Mouse (Mus musculus): ENCODE results near the gene Arsg.

Gene Arsg

GRCm38 (mm10) chr11:109473171-109474085 lies at the start of gene Arsg, which contains the start of gene Slc16a6:
Gene Arsg, plus strand, starts transcription at chr11:109473374.
Gene Slc16a6, minus strand, starts transcription at chr11:109473598.
- peak; percentile 95 for DNase-seq (ENCODE audit: low read depth, low spot score)

GRCm38 (mm10) chr11:109425392-109426271 lies 47.5 kb upstream of the Arsg start, which contains the start of gene Amz2:
Gene Amz2, plus strand, starts transcription at chr11:109425946.
- DNase-seq (ENCODE audit: low read depth, low spot score): peak; percentile 100

GRCm38 (mm10) chr11:109426272-109426586 lies 46.9 kb upstream of the Arsg start:
- no peak for DNase-seq (ENCODE audit: low read depth, low spot score)

GRCm38 (mm10) chr11:109427353-109427752 lies 45.8 kb upstream of the Arsg start:
- no peak for DNase-seq (ENCODE audit: low read depth, low spot score)

GRCm38 (mm10) chr11:109434233-109434798 lies 38.9 kb upstream of the Arsg start:
- no peak for DNase-seq (ENCODE audit: low read depth, low spot score)

- no peak for DNase-seq (ENCODE audit: low read depth, low spot score)
Observed at GRCm38 (mm10) chr11:109436889-109437288, 36.3 kb upstream of the Arsg start.

- no peak for DNase-seq (ENCODE audit: low read depth, low spot score)
Observed at GRCm38 (mm10) chr11:109439209-109439608, 34.0 kb upstream of the Arsg start.

GRCm38 (mm10) chr11:109439829-109440340 lies 33.3 kb upstream of the Arsg start:
- peak; percentile 90 for DNase-seq (ENCODE audit: low read depth, low spot score)

- no peak for DNase-seq (ENCODE audit: low read depth, low spot score)
Observed at GRCm38 (mm10) chr11:109440641-109441040, 32.5 kb upstream of the Arsg start.

GRCm38 (mm10) chr11:109441119-109441518 lies 32.1 kb upstream of the Arsg start:
- peak; percentile 54 for DNase-seq (ENCODE audit: low read depth, low spot score)

- no peak for DNase-seq (ENCODE audit: low read depth, low spot score)
Observed at GRCm38 (mm10) chr11:109442166-109442730, 30.9 kb upstream of the Arsg start.

- no peak for DNase-seq (ENCODE audit: low read depth, low spot score)
Observed at GRCm38 (mm10) chr11:109443468-109444263, 29.5 kb upstream of the Arsg start.

- no peak for DNase-seq (ENCODE audit: low read depth, low spot score)
Observed at GRCm38 (mm10) chr11:109444600-109444999, 28.6 kb upstream of the Arsg start.

GRCm38 (mm10) chr11:109445438-109446035 lies 27.6 kb upstream of the Arsg start:
- DNase-seq (ENCODE audit: low read depth, low spot score): peak; percentile 69

- DNase-seq (ENCODE audit: low read depth, low spot score): no peak
Observed at GRCm38 (mm10) chr11:109451169-109451568, 22.0 kb upstream of the Arsg start.

GRCm38 (mm10) chr11:109456261-109456660 lies 16.9 kb upstream of the Arsg start:
- no peak for DNase-seq (ENCODE audit: low read depth, low spot score)

GRCm38 (mm10) chr11:109458165-109458564 lies 15.0 kb upstream of the Arsg start:
- no peak for DNase-seq (ENCODE audit: low read depth, low spot score)

GRCm38 (mm10) chr11:109460586-109460985 lies 12.6 kb upstream of the Arsg start:
- no peak for DNase-seq (ENCODE audit: low read depth, low spot score)

GRCm38 (mm10) chr11:109465068-109465467 lies 8.1 kb upstream of the Arsg start:
- DNase-seq (ENCODE audit: low read depth, low spot score): no peak

- no peak for DNase-seq (ENCODE audit: low read depth, low spot score)
Observed at GRCm38 (mm10) chr11:109466987-109467386, 6.2 kb upstream of the Arsg start.
